Mouse (Mus musculus): Measurements from ENCODE around the gene Osbpl10. TPM values are rescaled to one million over a fixed set of nuclear protein-coding genes. Genes with fewer than 3 reads are reported as not detected.

Osbpl10 gene
- polyA plus RNA-seq, 1 experiment from 2014 or later, result 1.4 TPM

GRCm38 (mm10) chr9:115163693-115164092 is 185.3 kb downstream of the Osbpl10 start:
- Histone ChIP-seq H3K4me3 (ENCODE audit: low read depth, low read length) (no peak overlapping the region), H3K36me3 (ENCODE audit: control insufficient read depth, insufficient read depth, low read length) (no peaks in the 10 kb centered on the region), H3K9me3 (ENCODE audit: control insufficient read depth, low read length) (no peaks in the 10 kb centered on the region), H3K27ac (ENCODE audit: low read depth, low read length) (no peak overlapping the region), H3K27me3 (ENCODE audit: control insufficient read depth, insufficient read depth, low read length) (no peaks in the 10 kb centered on the region), H3K9ac (ENCODE audit: low read length) (no peak overlapping the region), H3K4me2 (ENCODE audit: low read depth) (no peak overlapping the region), H3K4me1 (ENCODE audit: control insufficient read depth, insufficient read depth, low read length) (no peaks in the 10 kb centered on the region)
- no peak for ATAC-seq (ENCODE audit: insufficient read depth, low FRiP score, low TSS enrichment)
- WGBS, result 74% methylated on average over 8 of the region's 8 CpGs
- no peak for DNase-seq (ENCODE audit: low spot score)

- Histone ChIP-seq H3K27me3 (ENCODE audit: control insufficient read depth, insufficient read depth, low read length) (no peaks in the 10 kb centered on the region), H3K36me3 (ENCODE audit: control insufficient read depth, insufficient read depth, low read length) (no peaks in the 10 kb centered on the region), H3K9ac (ENCODE audit: low read length) (no peak overlapping the region), H3K9me3 (ENCODE audit: control insufficient read depth, low read length) (no peaks in the 10 kb centered on the region), H3K27ac (ENCODE audit: low read depth, low read length) (no peak overlapping the region), H3K4me2 (ENCODE audit: low read depth) (no peak overlapping the region), H3K4me1 (ENCODE audit: control insufficient read depth, insufficient read depth, low read length) (no peaks in the 10 kb centered on the region), H3K4me3 (ENCODE audit: low read depth, low read length) (no peak overlapping the region)
- no peak for DNase-seq (ENCODE audit: low spot score)
- WGBS, result 73% methylated on average over 7 of the region's 7 CpGs
- no peak for ATAC-seq (ENCODE audit: insufficient read depth, low FRiP score, low TSS enrichment)
Measured at GRCm38 (mm10) chr9:115164351-115164750, 186.0 kb downstream of the Osbpl10 start.

DNA sequence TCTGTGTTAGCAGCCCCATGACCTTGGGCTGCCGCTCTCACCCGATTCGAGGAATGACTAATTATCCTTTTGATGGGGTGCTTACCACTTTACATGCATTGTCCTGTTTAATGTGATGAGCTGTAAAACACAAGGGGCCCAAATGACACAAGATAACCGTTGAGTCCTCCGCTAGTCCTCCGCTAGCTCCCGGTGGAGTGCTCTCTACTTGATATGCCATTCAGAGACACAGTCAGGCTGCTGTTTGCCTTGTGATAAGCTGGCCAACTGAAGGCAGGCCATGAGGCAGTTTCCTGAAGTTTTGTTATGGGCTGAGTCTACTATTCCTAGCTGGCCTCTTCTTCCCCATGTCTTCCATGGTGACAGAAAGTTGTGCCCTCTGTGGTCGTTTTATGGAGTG is 187.6 kb downstream of the Osbpl10 start:
- no peaks in the 10 kb centered on the region for H3K4me1 ChIP-seq (ENCODE audit: control insufficient read depth, insufficient read depth, low read length)
- WGBS, result 62% methylated on average over 8 of the region's 8 CpGs
- no peaks in the 10 kb centered on the region for H3K9me3 ChIP-seq (ENCODE audit: control insufficient read depth, low read length)
- no peak overlapping the region for H3K27ac ChIP-seq (ENCODE audit: low read depth, low read length)
- no peaks in the 10 kb centered on the region for H3K36me3 ChIP-seq (ENCODE audit: control insufficient read depth, insufficient read depth, low read length)
- H3K9ac ChIP-seq (ENCODE audit: low read length), result no peak overlapping the region
- H3K4me3 ChIP-seq (ENCODE audit: low read depth, low read length), result no peak overlapping the region
- no peak overlapping the region for H3K4me2 ChIP-seq (ENCODE audit: low read depth)
- ATAC-seq (ENCODE audit: insufficient read depth, low FRiP score, low TSS enrichment) (no peak), DNase-seq (ENCODE audit: low spot score) (no peak)
- no peaks in the 10 kb centered on the region for H3K27me3 ChIP-seq (ENCODE audit: control insufficient read depth, insufficient read depth, low read length)

GRCm38 (mm10) chr9:115169591-115169990 is 191.2 kb downstream of the Osbpl10 start:
- no peak for DNase-seq (ENCODE audit: low spot score)
- no peaks in the 10 kb centered on the region for H3K36me3 ChIP-seq (ENCODE audit: control insufficient read depth, insufficient read depth, low read length)
- WGBS, result 86% methylated on average over 13 of the region's 13 CpGs
- no peak for ATAC-seq (ENCODE audit: insufficient read depth, low FRiP score, low TSS enrichment)
- H3K9me3 ChIP-seq (ENCODE audit: control insufficient read depth, low read length), result no peaks in the 10 kb centered on the region
- H3K9ac ChIP-seq (ENCODE audit: low read length), result no peak overlapping the region
- H3K27me3 ChIP-seq (ENCODE audit: control insufficient read depth, insufficient read depth, low read length), result no peaks in the 10 kb centered on the region
- H3K4me1 ChIP-seq (ENCODE audit: control insufficient read depth, insufficient read depth, low read length), result no peaks in the 10 kb centered on the region
- no peak overlapping the region for H3K4me3 ChIP-seq (ENCODE audit: low read depth, low read length)
- no peak overlapping the region for H3K27ac ChIP-seq (ENCODE audit: low read depth, low read length)
- H3K4me2 ChIP-seq (ENCODE audit: low read depth), result no peak overlapping the region

DNA sequence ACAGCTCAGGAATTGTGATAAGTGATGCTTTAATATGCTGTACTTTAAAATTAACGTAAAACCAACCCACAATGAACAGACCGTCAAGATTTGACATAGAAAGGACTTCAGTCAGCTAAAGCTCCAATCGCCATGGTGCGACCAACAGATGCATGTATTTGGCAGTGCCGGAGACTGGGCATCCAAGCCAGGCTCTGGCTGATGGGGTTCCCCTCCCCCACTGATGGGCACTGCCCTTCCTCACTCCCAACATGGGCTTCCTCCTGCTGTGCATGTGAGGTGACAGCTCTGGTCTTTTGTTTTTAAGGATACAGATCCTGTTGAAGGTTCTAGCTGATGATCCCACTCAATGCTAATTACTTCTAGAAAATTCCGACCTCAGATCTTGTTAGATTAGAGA is 193.7 kb downstream of the Osbpl10 start:
- Histone ChIP-seq H3K36me3 (ENCODE audit: control insufficient read depth, insufficient read depth, low read length) (no peaks in the 10 kb centered on the region), H3K27me3 (ENCODE audit: control insufficient read depth, insufficient read depth, low read length) (no peaks in the 10 kb centered on the region), H3K4me2 (ENCODE audit: low read depth) (no peak overlapping the region), H3K4me1 (ENCODE audit: control insufficient read depth, insufficient read depth, low read length) (no peaks in the 10 kb centered on the region), H3K9ac (ENCODE audit: low read length) (no peak overlapping the region), H3K27ac (ENCODE audit: low read depth, low read length) (no peak overlapping the region), H3K4me3 (ENCODE audit: low read depth, low read length) (no peak overlapping the region), H3K9me3 (ENCODE audit: control insufficient read depth, low read length) (no peaks in the 10 kb centered on the region)
- DNase-seq (ENCODE audit: low spot score) (no peak), ATAC-seq (ENCODE audit: insufficient read depth, low FRiP score, low TSS enrichment) (no peak)
- 94% methylated on average over 6 of the region's 6 CpGs for WGBS

- DNase-seq (ENCODE audit: low spot score), result no peak
- no peak overlapping the region for H3K9ac ChIP-seq (ENCODE audit: low read length)
- WGBS, result 91% methylated on average over 5 of the region's 5 CpGs
- H3K4me3 ChIP-seq (ENCODE audit: low read depth, low read length), result no peak overlapping the region
- H3K4me2 ChIP-seq (ENCODE audit: low read depth), result no peak overlapping the region
- no peaks in the 10 kb centered on the region for H3K4me1 ChIP-seq (ENCODE audit: control insufficient read depth, insufficient read depth, low read length)
- ATAC-seq (ENCODE audit: insufficient read depth, low FRiP score, low TSS enrichment), result no peak
- no peak overlapping the region for H3K27ac ChIP-seq (ENCODE audit: low read depth, low read length)
- H3K9me3 ChIP-seq (ENCODE audit: control insufficient read depth, low read length), result no peaks in the 10 kb centered on the region
- H3K27me3 ChIP-seq (ENCODE audit: control insufficient read depth, insufficient read depth, low read length), result no peaks in the 10 kb centered on the region
- H3K36me3 ChIP-seq (ENCODE audit: control insufficient read depth, insufficient read depth, low read length), result no peaks in the 10 kb centered on the region
Measured at GRCm38 (mm10) chr9:115179154-115179553, 200.8 kb downstream of the Osbpl10 start.

- Histone ChIP-seq H3K4me2 (ENCODE audit: low read depth) (no peak overlapping the region), H3K9ac (ENCODE audit: low read length) (no peak overlapping the region), H3K27me3 (ENCODE audit: control insufficient read depth, insufficient read depth, low read length) (no peaks in the 10 kb centered on the region), H3K36me3 (ENCODE audit: control insufficient read depth, insufficient read depth, low read length) (no peaks in the 10 kb centered on the region), H3K9me3 (ENCODE audit: control insufficient read depth, low read length) (no peaks in the 10 kb centered on the region), H3K4me1 (ENCODE audit: control insufficient read depth, insufficient read depth, low read length) (no peaks in the 10 kb centered on the region), H3K27ac (ENCODE audit: low read depth, low read length) (no peak overlapping the region), H3K4me3 (ENCODE audit: low read depth, low read length) (no peak overlapping the region)
- peak; percentile 45; the same call in 1 of the 2 replicates for ATAC-seq (ENCODE audit: insufficient read depth, low FRiP score, low TSS enrichment)
- peak; percentile 34 for DNase-seq (ENCODE audit: low spot score)
- WGBS, result 59% methylated on average over 8 of the region's 8 CpGs
Measured at GRCm38 (mm10) chr9:115179935-115180334, 201.6 kb downstream of the Osbpl10 start.

- no peak for ATAC-seq (ENCODE audit: insufficient read depth, low FRiP score, low TSS enrichment)
- Histone ChIP-seq H3K9ac (ENCODE audit: low read length) (no peak overlapping the region), H3K4me2 (ENCODE audit: low read depth) (no peak overlapping the region), H3K4me1 (ENCODE audit: control insufficient read depth, insufficient read depth, low read length) (peaks cover 7% of the 10 kb centered on the region), H3K27ac (ENCODE audit: low read depth, low read length) (no peak overlapping the region), H3K4me3 (ENCODE audit: low read depth, low read length) (no peak overlapping the region), H3K27me3 (ENCODE audit: control insufficient read depth, insufficient read depth, low read length) (no peaks in the 10 kb centered on the region), H3K9me3 (ENCODE audit: control insufficient read depth, low read length) (no peaks in the 10 kb centered on the region), H3K36me3 (ENCODE audit: control insufficient read depth, insufficient read depth, low read length) (no peaks in the 10 kb centered on the region)
- 33% methylated on average over 11 of the region's 11 CpGs for WGBS
- DNase-seq (ENCODE audit: low spot score), result no peak
Measured at GRCm38 (mm10) chr9:115186402-115186801, 208.0 kb downstream of the Osbpl10 start.

GRCm38 (mm10) chr9:115190376-115190942 is 212.1 kb downstream of the Osbpl10 start:
- ATAC-seq (ENCODE audit: insufficient read depth, low FRiP score, low TSS enrichment), result no peak
- DNase-seq (ENCODE audit: low spot score), result no peak
- Histone ChIP-seq H3K27ac (ENCODE audit: low read depth, low read length) (no peak overlapping the region), H3K9ac (ENCODE audit: low read length) (no peak overlapping the region), H3K27me3 (ENCODE audit: control insufficient read depth, insufficient read depth, low read length) (no peaks in the 10 kb centered on the region), H3K36me3 (ENCODE audit: control insufficient read depth, insufficient read depth, low read length) (no peaks in the 10 kb centered on the region), H3K4me2 (ENCODE audit: low read depth) (no peak overlapping the region), H3K4me1 (ENCODE audit: control insufficient read depth, insufficient read depth, low read length) (peaks cover 7% of the 10 kb centered on the region), H3K9me3 (ENCODE audit: control insufficient read depth, low read length) (no peaks in the 10 kb centered on the region), H3K4me3 (ENCODE audit: low read depth, low read length) (no peak overlapping the region)
- 82% methylated on average over 9 of the region's 9 CpGs for WGBS
